Mouse (Mus musculus): ENCODE results near the gene Smarcc2. TPM values are rescaled to one million over a fixed set of nuclear protein-coding genes. Genes with fewer than 3 reads are reported as not detected.
"Not testable (repeated sequence)": the region's sequence is repeated elsewhere in the genome, so short reads cannot be mapped to it uniquely, and the experiment has no call there.

Smarcc2 gene
- polyA plus RNA-seq, 1 experiment from 2014 or later: 59.0 TPM

DNA sequence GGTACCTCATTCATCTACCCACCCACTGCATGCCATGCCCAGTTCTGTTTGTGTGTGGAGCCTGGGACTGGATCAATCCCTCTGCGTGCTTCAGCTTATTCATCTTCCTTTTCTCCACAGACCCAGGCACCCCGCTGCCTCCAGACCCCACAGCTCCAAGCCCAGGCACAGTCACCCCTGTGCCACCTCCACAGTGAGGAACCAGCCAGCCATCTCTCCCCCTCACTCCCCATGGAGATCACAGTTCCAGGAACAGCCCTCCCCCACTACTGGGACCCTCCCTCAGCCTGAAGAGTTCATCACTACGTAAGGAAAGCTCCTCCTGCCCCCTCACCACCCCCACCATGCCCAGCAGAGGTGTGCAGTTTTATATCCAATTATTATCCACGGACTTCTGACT, 29.7 kb downstream of the Smarcc2 start:
- 83% methylated on average over 4 of the region's 4 CpGs for WGBS
- Histone ChIP-seq H3K4me3 (ENCODE audit: low read depth, low read length) (no peak overlapping the region), H3K9me3 (ENCODE audit: control insufficient read depth, low read length) (no peaks in the 10 kb centered on the region), H3K9ac (ENCODE audit: low read depth, low read length) (no peak overlapping the region), H3K4me2 (no peak overlapping the region), H3K27ac (ENCODE audit: low read depth, low read length) (no peak overlapping the region), H3K4me1 (replicated peaks; ENCODE audit: control insufficient read depth, insufficient read depth, low read length) (peaks cover 28% of the 10 kb centered on the region), H3K36me3 (ENCODE audit: control insufficient read depth, insufficient read depth, low read length) (peaks cover 50% of the 10 kb centered on the region), H3K27me3 (replicated peaks; ENCODE audit: control insufficient read depth, insufficient read depth, low read length) (no peaks in the 10 kb centered on the region)
- ATAC-seq (replicated peaks; ENCODE audit: low FRiP score): no peak
- DNase-seq (ENCODE audit: low spot score): no peak

DNA sequence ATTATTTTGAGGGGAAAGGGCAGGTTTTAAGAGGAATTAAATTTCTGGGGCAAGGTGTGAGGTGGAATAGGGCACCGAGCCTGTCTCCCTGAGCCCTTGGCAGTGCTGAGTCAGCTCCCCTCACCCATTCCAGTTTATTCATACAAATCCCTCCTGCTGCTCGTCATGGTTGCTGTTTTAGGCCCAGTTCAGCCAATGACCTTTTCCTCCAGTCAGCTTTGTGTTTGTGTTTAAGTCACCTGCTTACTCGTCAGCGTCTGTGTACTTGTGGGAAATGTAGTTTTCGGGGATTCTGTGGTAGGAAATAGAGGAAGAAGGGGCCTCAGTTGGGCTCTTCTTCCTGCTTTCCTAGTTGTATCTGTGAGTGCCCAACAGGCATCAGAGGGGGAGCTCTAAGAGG, 30.3 kb downstream of the Smarcc2 start:
- H3K9me3 ChIP-seq (ENCODE audit: control insufficient read depth, low read length): no peaks in the 10 kb centered on the region
- H3K4me2 ChIP-seq: no peak overlapping the region
- H3K27ac ChIP-seq (ENCODE audit: low read depth, low read length): peak overlapping the region; percentile 7; the same call in 1 of the 2 replicates
- DNase-seq (ENCODE audit: low spot score): no peak
- WGBS: 67% methylated on average over 5 of the region's 5 CpGs
- H3K4me3 ChIP-seq (ENCODE audit: low read depth, low read length): no peak overlapping the region
- peaks cover 28% of the 10 kb centered on the region for H3K4me1 ChIP-seq (replicated peaks; ENCODE audit: control insufficient read depth, insufficient read depth, low read length)
- H3K36me3 ChIP-seq (ENCODE audit: control insufficient read depth, insufficient read depth, low read length): peaks cover 46% of the 10 kb centered on the region
- no peak overlapping the region for H3K9ac ChIP-seq (ENCODE audit: low read depth, low read length)
- H3K27me3 ChIP-seq (replicated peaks; ENCODE audit: control insufficient read depth, insufficient read depth, low read length): no peaks in the 10 kb centered on the region
- ATAC-seq (replicated peaks; ENCODE audit: low FRiP score): no peak

DNA sequence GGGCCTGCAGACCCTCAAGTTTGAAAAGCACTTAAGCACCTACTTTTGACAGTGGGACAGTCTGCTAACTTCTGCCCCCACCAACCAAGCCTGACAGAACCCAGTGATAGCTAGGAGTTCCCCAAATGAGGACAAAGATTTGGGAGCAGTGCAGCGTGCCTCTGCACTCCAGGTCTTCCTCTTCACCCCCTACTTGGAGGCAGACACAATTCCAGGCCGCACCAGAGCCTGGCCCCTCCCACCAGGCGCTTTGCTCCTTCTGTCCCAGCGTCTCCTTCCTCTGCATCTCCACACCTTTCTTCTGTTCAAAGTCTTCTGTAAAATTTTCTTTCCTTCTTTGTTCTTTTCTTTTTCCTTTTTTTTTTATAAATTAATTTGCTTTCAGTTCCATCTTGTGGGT, 30.7 kb downstream of the Smarcc2 start:
- H3K4me1 ChIP-seq (replicated peaks; ENCODE audit: control insufficient read depth, insufficient read depth, low read length): peaks cover 31% of the 10 kb centered on the region
- H3K4me2 ChIP-seq: no peak overlapping the region
- H3K4me3 ChIP-seq (ENCODE audit: low read depth, low read length): 0 out of 2 replicates have a peak overlapping the region, but pooled peaks have one; percentile 3
- no peak overlapping the region for H3K9ac ChIP-seq (ENCODE audit: low read depth, low read length)
- no peak for DNase-seq (ENCODE audit: low spot score)
- no peaks in the 10 kb centered on the region for H3K9me3 ChIP-seq (ENCODE audit: control insufficient read depth, low read length)
- no peaks in the 10 kb centered on the region for H3K27me3 ChIP-seq (replicated peaks; ENCODE audit: control insufficient read depth, insufficient read depth, low read length)
- ATAC-seq (replicated peaks; ENCODE audit: low FRiP score): no peak
- 66% methylated on average over 4 of the region's 4 CpGs for WGBS
- H3K36me3 ChIP-seq (ENCODE audit: control insufficient read depth, insufficient read depth, low read length): peaks cover 45% of the 10 kb centered on the region
- H3K27ac ChIP-seq (ENCODE audit: low read depth, low read length): no peak overlapping the region; the same call in 1 of the 2 replicates

DNA sequence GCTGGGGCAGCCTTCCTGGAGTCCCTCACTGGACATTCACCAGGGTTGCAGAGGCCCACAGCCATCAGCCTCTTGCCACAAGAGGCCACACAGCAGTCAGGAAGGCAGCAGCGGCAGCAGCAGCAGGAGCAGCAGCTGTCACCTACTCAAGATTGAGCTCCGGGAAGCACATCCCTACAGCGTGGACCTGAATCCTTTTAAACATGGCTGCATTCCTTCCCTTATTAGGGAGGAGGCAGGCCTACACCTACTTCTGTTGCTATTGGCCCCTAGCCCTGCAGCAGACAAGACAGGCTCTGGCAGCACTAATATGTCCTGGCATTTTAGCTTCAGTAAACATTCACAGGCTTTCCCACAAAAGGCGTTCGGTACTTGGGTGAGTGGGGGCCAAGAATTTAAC, 31.2 kb downstream of the Smarcc2 start:
- H3K36me3 ChIP-seq (ENCODE audit: control insufficient read depth, insufficient read depth, low read length): peaks cover 45% of the 10 kb centered on the region
- H3K9ac ChIP-seq (ENCODE audit: low read depth, low read length): peak overlapping the region; percentile 5; the same call in 1 of the 2 replicates
- 56% methylated on average over 5 of the region's 5 CpGs for WGBS
- no peak overlapping the region for H3K4me3 ChIP-seq (ENCODE audit: low read depth, low read length)
- DNase-seq (ENCODE audit: low spot score) (no peak), ATAC-seq (replicated peaks; ENCODE audit: low FRiP score) (no peak)
- H3K27ac ChIP-seq (ENCODE audit: low read depth, low read length): no peak overlapping the region; the same call in 1 of the 2 replicates
- H3K4me1 ChIP-seq (replicated peaks; ENCODE audit: control insufficient read depth, insufficient read depth, low read length): peaks cover 36% of the 10 kb centered on the region
- no peaks in the 10 kb centered on the region for H3K9me3 ChIP-seq (ENCODE audit: control insufficient read depth, low read length)
- no peak overlapping the region for H3K4me2 ChIP-seq
- no peaks in the 10 kb centered on the region for H3K27me3 ChIP-seq (replicated peaks; ENCODE audit: control insufficient read depth, insufficient read depth, low read length)

DNA sequence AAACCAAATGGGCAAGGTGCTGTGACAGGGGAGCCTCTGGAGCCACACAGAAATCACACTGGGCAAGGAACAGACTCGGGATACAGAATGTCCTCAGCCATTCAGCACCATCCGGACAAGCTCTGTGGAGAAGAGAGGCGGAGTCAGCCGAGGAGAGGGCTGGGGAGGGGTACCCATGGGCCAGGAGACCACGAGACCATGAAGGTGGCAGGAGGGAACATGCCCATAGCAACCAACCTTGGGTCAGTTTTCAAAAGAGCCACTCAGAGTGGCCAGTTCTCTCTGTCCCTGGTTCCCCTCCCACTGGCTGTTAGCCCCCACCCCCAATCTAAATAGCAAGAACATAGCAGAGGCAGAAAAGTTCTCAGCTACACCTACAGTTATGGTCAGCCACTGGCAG, 31.9 kb downstream of the Smarcc2 start:
- no peak overlapping the region; the same call in 1 of the 2 replicates for H3K9ac ChIP-seq (ENCODE audit: low read depth, low read length)
- no peak for ATAC-seq (replicated peaks; ENCODE audit: low FRiP score)

DNA sequence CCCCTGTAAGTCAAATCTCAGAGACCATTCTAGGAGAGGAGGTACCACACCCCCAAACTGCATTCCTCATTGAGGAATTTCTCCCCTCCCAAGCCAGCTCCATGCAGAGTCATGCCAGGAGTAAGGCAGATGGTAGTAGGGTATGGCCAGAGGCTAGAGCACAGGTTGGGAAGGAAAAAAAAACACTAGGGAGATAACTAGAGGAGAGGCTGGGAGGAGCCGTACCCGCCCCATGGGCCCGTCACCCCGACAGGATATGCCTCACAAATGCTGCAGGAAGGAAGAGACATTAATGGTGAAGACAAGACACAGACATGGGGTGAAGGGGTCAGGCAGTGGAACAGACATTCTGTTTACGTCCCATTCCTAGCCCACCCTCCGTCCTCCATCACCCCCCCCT, 32.4 kb downstream of the Smarcc2 start:
- peak overlapping the region; percentile 81 for H3K4me3 ChIP-seq (ENCODE audit: low read depth, low read length)
- 52% methylated on average over 6 of the region's 6 CpGs for WGBS
- H3K4me1 ChIP-seq (replicated peaks; ENCODE audit: control insufficient read depth, insufficient read depth, low read length): peaks cover 36% of the 10 kb centered on the region
- H3K4me2 ChIP-seq: peak overlapping the region; percentile 78
- H3K27me3 ChIP-seq (replicated peaks; ENCODE audit: control insufficient read depth, insufficient read depth, low read length): no peaks in the 10 kb centered on the region
- no peak overlapping the region; the same call in 1 of the 2 replicates for H3K9ac ChIP-seq (ENCODE audit: low read depth, low read length)
- no peak overlapping the region for H3K27ac ChIP-seq (ENCODE audit: low read depth, low read length)
- H3K9me3 ChIP-seq (ENCODE audit: control insufficient read depth, low read length): no peaks in the 10 kb centered on the region
- DNase-seq (ENCODE audit: low spot score) (no peak), ATAC-seq (replicated peaks; ENCODE audit: low FRiP score) (no peak)
- H3K36me3 ChIP-seq (ENCODE audit: control insufficient read depth, insufficient read depth, low read length): peaks cover 36% of the 10 kb centered on the region

More for the DNA sequence above, 31.9 kb downstream of the Smarcc2 start:
- no peak overlapping the region for H3K27ac ChIP-seq (ENCODE audit: low read depth, low read length)
- H3K4me2 ChIP-seq: no peak overlapping the region
- WGBS: 65% methylated on average over 5 of the region's 5 CpGs
- peaks cover 36% of the 10 kb centered on the region for H3K4me1 ChIP-seq (replicated peaks; ENCODE audit: control insufficient read depth, insufficient read depth, low read length)
- DNase-seq (ENCODE audit: low spot score): no peak
- H3K4me3 ChIP-seq (ENCODE audit: low read depth, low read length): no peak overlapping the region
- no peaks in the 10 kb centered on the region for H3K27me3 ChIP-seq (replicated peaks; ENCODE audit: control insufficient read depth, insufficient read depth, low read length)
- peaks cover 38% of the 10 kb centered on the region for H3K36me3 ChIP-seq (ENCODE audit: control insufficient read depth, insufficient read depth, low read length)
- no peaks in the 10 kb centered on the region for H3K9me3 ChIP-seq (ENCODE audit: control insufficient read depth, low read length)

DNA sequence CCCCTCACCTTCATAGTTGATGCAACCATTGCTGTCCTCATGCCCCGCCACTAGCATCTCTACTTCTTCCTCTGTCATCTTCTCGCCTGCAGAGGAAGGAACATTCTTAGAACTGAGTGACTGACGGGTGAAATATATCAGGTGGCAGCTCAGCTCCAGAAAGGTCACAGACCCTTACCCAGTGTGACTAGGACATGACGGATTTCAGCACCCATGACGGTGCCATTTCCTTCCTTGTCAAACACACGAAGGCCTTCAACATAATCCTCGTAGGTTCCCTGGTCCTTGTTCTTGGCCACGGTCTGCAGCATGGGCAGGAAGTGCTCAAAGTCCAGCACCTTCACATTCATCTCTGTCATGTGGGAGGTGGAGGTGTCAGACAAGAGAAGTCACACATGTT, 33.0 kb downstream of the Smarcc2 start:
- H3K4me2 ChIP-seq: peak overlapping the region; percentile 78
- peak overlapping the region; percentile 89 for H3K27ac ChIP-seq (ENCODE audit: low read depth, low read length)
- not testable (repeated sequence) for DNase-seq (ENCODE audit: low spot score); H3K9me3 ChIP-seq (ENCODE audit: control insufficient read depth, low read length); H3K27me3 ChIP-seq (replicated peaks; ENCODE audit: control insufficient read depth, insufficient read depth, low read length); ATAC-seq (replicated peaks; ENCODE audit: low FRiP score)
- H3K4me3 ChIP-seq (ENCODE audit: low read depth, low read length): peak overlapping the region; percentile 81
- 63% methylated on average over 8 of the region's 8 CpGs for WGBS
- H3K9ac ChIP-seq (ENCODE audit: low read depth, low read length): peak overlapping the region; percentile 82
- H3K36me3 ChIP-seq (ENCODE audit: control insufficient read depth, insufficient read depth, low read length): peaks cover 34% of the 10 kb centered on the region
- H3K4me1 ChIP-seq (replicated peaks; ENCODE audit: control insufficient read depth, insufficient read depth, low read length): peaks cover 36% of the 10 kb centered on the region

DNA sequence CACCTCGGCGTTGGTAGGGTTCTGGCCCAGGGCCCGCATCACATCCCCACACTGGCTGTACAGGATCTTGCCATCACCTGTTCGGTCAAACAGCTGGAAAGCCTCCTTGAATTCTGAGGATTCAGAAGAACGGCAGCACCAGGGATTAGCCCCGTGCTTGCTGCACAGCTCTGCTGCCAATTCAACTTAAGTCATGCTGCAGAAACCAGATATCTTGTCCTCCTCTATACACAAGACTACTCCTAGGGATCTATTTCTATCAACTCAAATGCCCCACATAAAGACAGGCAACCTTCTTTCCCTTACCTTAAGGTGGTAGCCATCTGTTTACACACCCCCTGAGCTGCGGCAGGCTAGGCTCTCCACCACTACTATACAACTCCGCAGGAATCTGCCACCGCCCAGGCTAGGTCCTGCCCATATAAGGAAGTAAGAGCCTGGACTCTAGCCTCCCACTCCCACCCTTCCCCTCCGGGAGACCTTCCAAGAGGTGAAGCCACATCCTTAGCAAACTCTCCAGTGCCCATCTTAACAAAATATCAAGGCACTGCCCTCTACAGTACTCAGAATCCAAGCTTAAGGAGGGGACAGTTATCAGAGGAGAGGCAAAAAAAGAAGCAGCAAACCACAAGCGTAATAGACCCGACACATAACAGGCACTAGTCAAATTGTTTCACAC, 33.7 kb downstream of the Smarcc2 start:
- no peaks in the 10 kb centered on the region for H3K27me3 ChIP-seq (replicated peaks; ENCODE audit: control insufficient read depth, insufficient read depth, low read length)
- ATAC-seq (replicated peaks; ENCODE audit: low FRiP score) (peak; percentile 62), DNase-seq (ENCODE audit: low spot score) (peak; percentile 63)
- peak overlapping the region; percentile 82 for H3K9ac ChIP-seq (ENCODE audit: low read depth, low read length)
- 28% methylated on average over 12 of the region's 12 CpGs for WGBS
- peak overlapping the region; percentile 78 for H3K4me2 ChIP-seq
- H3K27ac ChIP-seq (ENCODE audit: low read depth, low read length): peak overlapping the region; percentile 89
- peaks cover 38% of the 10 kb centered on the region for H3K4me1 ChIP-seq (replicated peaks; ENCODE audit: control insufficient read depth, insufficient read depth, low read length)
- peak overlapping the region; percentile 81 for H3K4me3 ChIP-seq (ENCODE audit: low read depth, low read length)
- H3K9me3 ChIP-seq (ENCODE audit: control insufficient read depth, low read length): no peaks in the 10 kb centered on the region
- peaks cover 27% of the 10 kb centered on the region for H3K36me3 ChIP-seq (ENCODE audit: control insufficient read depth, insufficient read depth, low read length)

DNA sequence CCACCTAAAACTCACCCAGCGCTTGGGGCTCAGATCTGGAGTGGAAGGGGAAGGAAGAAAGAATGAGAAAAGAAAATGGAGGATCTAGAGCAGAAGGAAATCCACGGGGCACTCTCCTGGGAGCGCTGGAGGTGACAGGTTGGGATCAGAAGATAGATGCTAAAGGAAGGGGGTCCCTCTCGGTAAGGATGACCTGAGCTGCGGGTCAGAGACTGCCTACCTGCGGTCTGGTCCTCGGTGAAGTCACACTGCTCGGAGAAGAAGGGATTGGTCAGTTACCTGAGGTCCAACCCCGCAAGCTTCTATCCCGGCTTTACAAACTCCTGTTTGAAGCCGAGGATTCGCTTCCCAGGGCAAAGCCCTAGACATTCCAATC, 34.3 kb downstream of the Smarcc2 start:
- peak overlapping the region; percentile 78 for H3K4me2 ChIP-seq
- H3K27ac ChIP-seq (ENCODE audit: low read depth, low read length): peak overlapping the region; percentile 89
- H3K36me3 ChIP-seq (ENCODE audit: control insufficient read depth, insufficient read depth, low read length): peaks cover 22% of the 10 kb centered on the region
- peak overlapping the region; percentile 82 for H3K9ac ChIP-seq (ENCODE audit: low read depth, low read length)
- peaks cover 42% of the 10 kb centered on the region for H3K4me1 ChIP-seq (replicated peaks; ENCODE audit: control insufficient read depth, insufficient read depth, low read length)
- no peaks in the 10 kb centered on the region for H3K9me3 ChIP-seq (ENCODE audit: control insufficient read depth, low read length)
- no peaks in the 10 kb centered on the region for H3K27me3 ChIP-seq (replicated peaks; ENCODE audit: control insufficient read depth, insufficient read depth, low read length)
- H3K4me3 ChIP-seq (ENCODE audit: low read depth, low read length): peak overlapping the region; percentile 81
- 0% methylated on average over 12 of the region's 12 CpGs for WGBS
- ATAC-seq (replicated peaks; ENCODE audit: low FRiP score) (peak; percentile 22), DNase-seq (ENCODE audit: low spot score) (no peak)

All from liver, embryonic 11.5 days (tissue).